Mouse (Mus musculus) megakaryocyte, embryonic 14.5 days (primary cell): ENCODE results near the gene Hnrnpdl.

Experiments used
- FLI1 ChIP-seq: IDR thresholded peaks from 2 replicates; pipeline ENCODE4 v1.6.1; 2012; ENCODE audit warnings: low read length, inconsistent platforms, mixed read lengths
- GATA1 ChIP-seq: IDR thresholded peaks from 3 replicates; pipeline ENCODE4 v1.6.1; 2012; ENCODE audit warnings: mixed read lengths, low read length, inconsistent platforms, borderline replicate concordance

- no peak for TF ChIP-seq GATA1
- no peak for TF ChIP-seq FLI1
Measured at GRCm38 (mm10) chr5:100085097-100085496, 45.6 kb upstream of the Hnrnpdl start.
